In genomic region chr17:84944348-84944747, GRCm38 (mm10) we compare ENCODE assay signal across 27 mouse cellular contexts. TPM values are rescaled to one million over a fixed set of nuclear protein-coding genes. Genes with fewer than 3 reads are reported as not detected.
DNase-seq lines count a peak whose midpoint lies in the region; ATAC-seq and TF ChIP-seq lines count a peak whose summit lies in the region.
"Had no signal": no experiment of that assay in that cellular context is flagged by ENCODE, and none has a peak within 500 bp of the region (broad histone marks: within the 10 kb centered on the region; RNA-seq: fewer than 3 reads in every experiment).

No protein-coding gene starts in this region.

- ATAC-seq in liver, embryonic 12.5 days: no peak
- ATAC-seq in liver, postnatal 0 days: no peak
- peak; percentile 32 for ATAC-seq in inflammation-experienced regulatory T-cells, adult 6 months
- ATAC-seq: activated CD4-positive, CD25-positive, alpha-beta regulatory T cell, adult 4 months; forebrain, embryonic 15.5 days; hindbrain, postnatal 0 days had no signal

- 0 out of 2 replicates have a peak overlapping the region, but pooled peaks have one; percentile 45 for H3K27ac ChIP-seq in liver, embryonic 12.5 days
- no peak overlapping the region for H3K27ac ChIP-seq in liver, postnatal 0 days (ENCODE audit: low read depth)
- no peak overlapping the region for H3K27ac ChIP-seq in kidney, adult 2 months (ENCODE audit: insufficient read depth, low read depth, low read length)
- H3K27ac ChIP-seq: embryonic facial prominence, embryonic 10.5 days; embryonic facial prominence, embryonic 13.5 days; forebrain, embryonic 12.5 days; forebrain, embryonic 15.5 days; heart, embryonic 13.5 days; hindbrain, embryonic 14.5 days; hindbrain, postnatal 0 days had no signal

- TF ChIP-seq EP300 in liver, postnatal 0 days (IDR thresholded peaks at IDR 0.05; ENCODE audit: low read depth): no peak

- H3K9ac ChIP-seq in liver, embryonic 12.5 days: no peak overlapping the region
- no peak overlapping the region for H3K9ac ChIP-seq in liver, postnatal 0 days (replicated peaks)
- H3K9ac ChIP-seq: embryonic facial prominence, embryonic 13.5 days; forebrain, embryonic 12.5 days; forebrain, embryonic 15.5 days; heart, embryonic 13.5 days; hindbrain, embryonic 14.5 days had no signal

- H3K4me1 ChIP-seq in liver, embryonic 12.5 days: peaks cover 47% of the 10 kb centered on the region
- peaks cover 27% of the 10 kb centered on the region for H3K4me1 ChIP-seq in liver, postnatal 0 days (ENCODE audit: insufficient read depth)
- H3K4me1 ChIP-seq in kidney, adult 2 months (ENCODE audit: control insufficient read depth, insufficient read depth, low read length): no peaks in the 10 kb centered on the region
- H3K4me1 ChIP-seq in lung, adult 2 months (ENCODE audit: control insufficient read depth, insufficient read depth, low read length): no peaks in the 10 kb centered on the region
- H3K4me1 ChIP-seq: embryonic facial prominence, embryonic 10.5 days; embryonic facial prominence, embryonic 13.5 days; forebrain, embryonic 12.5 days; forebrain, embryonic 15.5 days had no signal

- no peak overlapping the region for H3K4me2 ChIP-seq in liver, embryonic 12.5 days
- no peak overlapping the region for H3K4me2 ChIP-seq in liver, postnatal 0 days (ENCODE audit: low read depth, low read length)
- H3K4me2 ChIP-seq: embryonic facial prominence, embryonic 13.5 days; forebrain, embryonic 12.5 days; forebrain, embryonic 15.5 days; heart, embryonic 13.5 days; hindbrain, embryonic 14.5 days had no signal

- no peak for TF ChIP-seq CTCF in liver, postnatal 0 days (IDR thresholded peaks at IDR 0.05; ENCODE audit: low read depth)
- TF ChIP-seq CTCF in kidney, adult 2 months (conservative IDR thresholded peaks at IDR 0.05; ENCODE audit: insufficient read depth, insufficient read length, low read depth, low read length): no peak
- TF ChIP-seq CTCF in lung, adult 2 months (IDR thresholded peaks at IDR 0.05; ENCODE audit: insufficient read depth, low read length): no peak

- no peak overlapping the region for H3K4me3 ChIP-seq in liver, embryonic 12.5 days
- H3K4me3 ChIP-seq in liver, postnatal 0 days (ENCODE audit: low read depth, low read length): no peak overlapping the region
- H3K4me3 ChIP-seq in kidney, adult 2 months (ENCODE audit: insufficient read depth, low read depth, low read length): no peak overlapping the region
- no peak overlapping the region for H3K4me3 ChIP-seq in lung, adult 2 months (replicated peaks; ENCODE audit: extremely low read depth, low read depth, low read length)
- H3K4me3 ChIP-seq: embryonic facial prominence, embryonic 10.5 days; embryonic facial prominence, embryonic 13.5 days; erythroblast, embryonic 14.5 days; forebrain, embryonic 12.5 days; forebrain, embryonic 15.5 days; heart, embryonic 13.5 days had no signal

- H3K36me3 ChIP-seq in liver, embryonic 12.5 days: no peaks in the 10 kb centered on the region
- no peaks in the 10 kb centered on the region for H3K36me3 ChIP-seq in liver, postnatal 0 days (replicated peaks; ENCODE audit: insufficient read depth, low read length)
- H3K36me3 ChIP-seq in kidney, adult 2 months (ENCODE audit: control insufficient read depth, insufficient read depth, low read length): no peaks in the 10 kb centered on the region
- H3K36me3 ChIP-seq: embryonic facial prominence, embryonic 10.5 days; embryonic facial prominence, embryonic 13.5 days; forebrain, embryonic 12.5 days; forebrain, embryonic 15.5 days; heart, embryonic 13.5 days had no signal

- no peaks in the 10 kb centered on the region for H3K9me3 ChIP-seq in liver, embryonic 12.5 days (replicated peaks)
- no peaks in the 10 kb centered on the region for H3K9me3 ChIP-seq in liver, postnatal 0 days (ENCODE audit: low read length)
- H3K9me3 ChIP-seq: embryonic facial prominence, embryonic 10.5 days; embryonic facial prominence, embryonic 13.5 days; forebrain, embryonic 12.5 days; forebrain, embryonic 15.5 days; heart, embryonic 13.5 days had no signal

- WGBS in liver, embryonic 12.5 days (ENCODE audit: insufficient replicate concordance): 82% methylated on average over 6 of the region's 6 CpGs
- 89% methylated on average over 6 of the region's 6 CpGs for WGBS in liver, postnatal 0 days (ENCODE audit: insufficient replicate concordance)
- WGBS in kidney, adult 2 months: 77% methylated on average over 6 of the region's 6 CpGs
- WGBS in lung, adult 2 months: 84% methylated on average over 6 of the region's 6 CpGs

- no peak for DNase-seq in liver, postnatal 0 days
- DNase-seq in CD4-positive helper T cell, adult 2 months (ENCODE audit: low read depth, low spot score): peak; percentile 68
- peak; percentile 53 for DNase-seq in CD4-positive, CD25-positive, alpha-beta regulatory T cell, adult 2 months (ENCODE audit: low read depth, low spot score)
- no peak for DNase-seq in kidney, adult 2 months
- no peak for DNase-seq in lung, adult 2 months
- DNase-seq: adrenal gland, adult 8-10 months; adrenal gland, postnatal 25 days; cerebellum, adult 11-12 months; cerebellum, adult 8-10 months; cerebellum, postnatal 10 days; cerebellum, postnatal 36 days; embryo, embryonic 11 days; gastrocnemius, postnatal 10 days; heart, adult 18-20 months; heart, postnatal 14 days; heart, postnatal 4 days had no signal

- no peaks in the 10 kb centered on the region for H3K27me3 ChIP-seq in liver, embryonic 12.5 days (replicated peaks)
- H3K27me3 ChIP-seq in liver, postnatal 0 days (ENCODE audit: insufficient read depth, low read length): no peaks in the 10 kb centered on the region
- H3K27me3 ChIP-seq in kidney, adult 2 months (replicated peaks; ENCODE audit: control insufficient read depth, insufficient read depth, low read length): no peaks in the 10 kb centered on the region
- H3K27me3 ChIP-seq: embryonic facial prominence, embryonic 13.5 days; forebrain, embryonic 12.5 days; forebrain, embryonic 15.5 days; heart, embryonic 13.5 days had no signal

- no peak for TF ChIP-seq POLR2A in kidney, adult 2 months (IDR thresholded peaks at IDR 0.05; ENCODE audit: low read depth, low read length)
- no peak for TF ChIP-seq POLR2A in lung, adult 2 months (IDR thresholded peaks at IDR 0.05; ENCODE audit: borderline replicate concordance, extremely low read depth, low read depth, low read length)

RNA-seq across cellular contexts. Expression of gene Ppm1b, which starts 12.2 kb away (rescaled TPM):
- polyA plus RNA-seq in liver, embryonic 12.5 days (2016; fragmentation: Nextera tagmentation; extraction: Ambion mirVana): 71.7 and 75.2 TPM in 2 replicates
- 41.6 and 46.3 TPM in 2 replicates for polyA plus RNA-seq in liver, postnatal 0 days (2015; fragmentation: Nextera tagmentation; extraction: Ambion mirVana)
- polyA plus RNA-seq in inflammation-experienced regulatory T-cells, adult 6 months (2017; shearing (Covaris generic)): 10 to 100 TPM; 14.8 to 20.7 (median 15.6) TPM
- polyA plus RNA-seq in kidney, adult 2 months (2012; rRNA removed): 34.2 and 46.4 TPM in 2 replicates
- 19.0 and 34.3 TPM in 2 replicates for polyA plus RNA-seq in lung, adult 2 months (2012; rRNA removed)

Comparison
In these comparisons a context has a peak if more than half of its experiments do, and no peak if none do; other contexts are left out.
1. DNase-seq: peak in CD4-positive helper T cell, adult 2 months (single experiment) and CD4-positive, CD25-positive, alpha-beta regulatory T cell, adult 2 months (single experiment); none in liver, postnatal 0 days (single experiment), kidney, adult 2 months (single experiment) and lung, adult 2 months (single experiment).